Mouse (Mus musculus) embryonic facial prominence, embryonic 13.5 days (tissue): ENCODE data around the gene Nxnl1. TPM values are rescaled to one million over a fixed set of nuclear protein-coding genes. Genes with fewer than 3 reads are reported as not detected.

Experiments
- polyA plus RNA-seq: library from polyadenylated mRNA; unstranded; fragments of >200 nt; fragmentation: Nextera tagmentation; extraction: Ambion mirVana; gene quantifications from 2 replicates; pipeline ENCODE4 v1.2.1, GENCODE M21; 2015

Nxnl1 gene
- polyA plus RNA-seq, 1 experiment from 2014 or later: not detected

Other genes starting within 250 kb of the Nxnl1 start
- 115 and 118 TPM in 2 replicates for gene Use1, start 199.8 kb downstream of the Nxnl1 start, polyA plus RNA-seq
- 4.2 and 5.4 TPM in 2 replicates for gene Ocel1, start 195.3 kb downstream of the Nxnl1 start, polyA plus RNA-seq
- 43.8 and 46.6 TPM in 2 replicates for gene Nr2f6, start 184.6 kb downstream of the Nxnl1 start, polyA plus RNA-seq
- 7.4 and 7.8 TPM in 2 replicates for gene Ushbp1, start 170.8 kb downstream of the Nxnl1 start, polyA plus RNA-seq
- gene Babam1, start 169.7 kb downstream of the Nxnl1 start, polyA plus RNA-seq: 88.9 and 104 TPM in 2 replicates
- 44.4 and 45.0 TPM in 2 replicates for gene Ankle1, start 160.6 kb downstream of the Nxnl1 start, polyA plus RNA-seq
- 61.4 and 69.5 TPM in 2 replicates for gene Abhd8, start 102.9 kb downstream of the Nxnl1 start, polyA plus RNA-seq
- gene Mrpl34, start 101.6 kb downstream of the Nxnl1 start, polyA plus RNA-seq: 146 and 148 TPM in 2 replicates
- 109 and 113 TPM in 2 replicates for gene Dda1, start 97.4 kb downstream of the Nxnl1 start, polyA plus RNA-seq
- gene Ano8, start 80.6 kb downstream of the Nxnl1 start, polyA plus RNA-seq: 2.2 and 3.0 TPM in 2 replicates
- 22.4 and 23.5 TPM in 2 replicates for gene Gtpbp3, start 78.5 kb downstream of the Nxnl1 start, polyA plus RNA-seq
- 47.3 and 52.2 TPM in 2 replicates for gene Plvap, start 54.8 kb downstream of the Nxnl1 start, polyA plus RNA-seq
- 0.77 and 1.1 TPM in 2 replicates for gene Ccdc194, start 40.9 kb downstream of the Nxnl1 start, polyA plus RNA-seq
- 18.0 and 22.0 TPM in 2 replicates for gene Bst2, start 29.1 kb downstream of the Nxnl1 start, polyA plus RNA-seq
- gene Mvb12a, start 23.7 kb downstream of the Nxnl1 start, polyA plus RNA-seq: 77.1 and 82.4 TPM in 2 replicates
- 0.55 and 1.1 TPM in 2 replicates for gene Tmem221, start 7.7 kb downstream of the Nxnl1 start, polyA plus RNA-seq
- gene Slc27a1, start 2.3 kb upstream of the Nxnl1 start, polyA plus RNA-seq: 47.8 and 59.4 TPM in 2 replicates
- gene Pgls, start 25.6 kb upstream of the Nxnl1 start, polyA plus RNA-seq: 224 and 244 TPM in 2 replicates
- 4.8 and 7.7 TPM in 2 replicates for gene Fam129c, start 31.0 kb upstream of the Nxnl1 start, polyA plus RNA-seq
- gene Colgalt1, start 44.4 kb upstream of the Nxnl1 start, polyA plus RNA-seq: 75.5 and 78.2 TPM in 2 replicates
- gene Unc13a, start 105.2 kb upstream of the Nxnl1 start, polyA plus RNA-seq: 0.87 and 1.2 TPM in 2 replicates
- 3.7 and 3.9 TPM in 2 replicates for gene Jak3, start 109.7 kb upstream of the Nxnl1 start, polyA plus RNA-seq
- 0.89 TPM in 1 of 2 replicates, not detected in the other for gene Insl3, start 122.6 kb upstream of the Nxnl1 start, polyA plus RNA-seq
- 0.63 and 0.89 TPM in 2 replicates for gene B3gnt3, start 135.2 kb upstream of the Nxnl1 start, polyA plus RNA-seq
- gene Fcho1, start 159.1 kb upstream of the Nxnl1 start, polyA plus RNA-seq: 4.3 and 5.5 TPM in 2 replicates